Mouse (Mus musculus) neural tube, embryonic 11.5 days (tissue): ENCODE data around the gene Cel. TPM values are rescaled to one million over a fixed set of nuclear protein-coding genes. Genes with fewer than 3 reads are reported as not detected.

Experiments used
- ATAC-seq: fragments of 200-750 bp; cut with Nextera tagmentation; 2 replicates; pipeline ENCODE4 v1.8.0; 2017; ENCODE audit warnings: moderate number of reproducible peaks, mild to moderate bottlenecking, moderate TSS enrichment, moderate library complexity; ENCODE audit not compliant: insufficient read depth, low FRiP score, low TSS enrichment
- DNase-seq: peaks from one replicate; pipeline ENCODE4 v3.0.0-alpha.2; 2015; ENCODE audit warnings: low spot score
- H3K27ac ChIP-seq: fragments of 300-500 bp; sonication (generic); 2 replicates; pipeline ENCODE4 v1.5.1; 2014; ENCODE audit warnings: low read depth, mild to moderate bottlenecking, low read length
- H3K27me3 ChIP-seq: fragments of 300-500 bp; sonication (generic); 2 replicates; pipeline ENCODE4 v1.6.1; 2014; ENCODE audit warnings: mild to moderate bottlenecking, low read length, mixed read lengths; ENCODE audit not compliant: control insufficient read depth, insufficient read depth
- H3K36me3 ChIP-seq: fragments of 300-500 bp; sonication (generic); 2 replicates; pipeline ENCODE4 v1.6.1; 2014; ENCODE audit warnings: mild to moderate bottlenecking, low read length, moderate library complexity, mixed read lengths; ENCODE audit not compliant: control insufficient read depth, insufficient read depth
- H3K4me1 ChIP-seq: fragments of 300-500 bp; sonication (generic); 2 replicates; pipeline ENCODE4 v1.6.1; 2014; ENCODE audit warnings: low read length, mixed read lengths; ENCODE audit not compliant: control insufficient read depth, insufficient read depth
- H3K4me2 ChIP-seq: fragments of 300-500 bp; sonication (generic); 2 replicates; pipeline ENCODE4 v1.6.1; 2014; ENCODE audit warnings: low read depth, mild to moderate bottlenecking, moderate library complexity
- H3K4me3 ChIP-seq: fragments of 300-500 bp; sonication (generic); 2 replicates; pipeline ENCODE4 v1.5.1; 2014; ENCODE audit warnings: low read depth, low read length
- H3K9ac ChIP-seq: fragments of 300-500 bp; sonication (generic); 2 replicates; pipeline ENCODE4 v1.6.1; 2014; ENCODE audit warnings: mild to moderate bottlenecking, low read length
- H3K9me3 ChIP-seq: fragments of 300-500 bp; sonication (generic); 2 replicates; pipeline ENCODE4 v1.6.1; 2016; ENCODE audit warnings: low read length; ENCODE audit not compliant: control insufficient read depth
- WGBS: fragments of 180-500 bp; shearing (Covaris S2); extraction: QIAGEN DNeasy Blood & Tissue Kit; methylation state at CpG from one replicate; pipeline ENCODE4 v1.1.7; 2014; 5-methylcytosine and 5-hydroxymethylcytosine counted together
- polyA plus RNA-seq: library from polyadenylated mRNA; unstranded; fragments of >200 nt; fragmentation: Nextera tagmentation; extraction: Ambion mirVana; gene quantifications from 2 replicates; pipeline ENCODE4 v1.2.1, GENCODE M21; 2014

Gene Cel
- polyA plus RNA-seq, 1 experiment from 2014 or later = not detected

- Histone ChIP-seq H3K36me3 (no peaks in the 10 kb centered on the region), H3K27ac (no peak overlapping the region), H3K4me1 (peaks cover 41% of the 10 kb centered on the region), H3K4me2 (no peak overlapping the region), H3K4me3 (no peak overlapping the region), H3K27me3 (no peaks in the 10 kb centered on the region), H3K9ac (no peak overlapping the region), H3K9me3 (no peaks in the 10 kb centered on the region)
- no peak for ATAC-seq
- DNase-seq = no peak
- WGBS = 81% methylated on average over 4 of the region's 4 CpGs
These were observed 33.3 kb downstream of the Cel start for GRCm38 (mm10) chr2:28529856-28530255.

GRCm38 (mm10) chr2:28528354-28528730 is 34.9 kb downstream of the Cel start:
- ATAC-seq = no peak
- Histone ChIP-seq H3K36me3 (no peaks in the 10 kb centered on the region), H3K4me1 (peaks cover 35% of the 10 kb centered on the region), H3K4me3 (no peak overlapping the region), H3K9me3 (no peaks in the 10 kb centered on the region), H3K27me3 (no peaks in the 10 kb centered on the region), H3K27ac (no peak overlapping the region), H3K9ac (no peak overlapping the region), H3K4me2 (no peak overlapping the region)
- DNase-seq = no peak
- WGBS = 88% methylated on average over 7 of the region's 7 CpGs

GRCm38 (mm10) chr2:28527436-28528353 is 35.5 kb downstream of the Cel start:
- H3K9me3 ChIP-seq = no peaks in the 10 kb centered on the region
- no peaks in the 10 kb centered on the region for H3K27me3 ChIP-seq
- peaks cover 29% of the 10 kb centered on the region for H3K4me1 ChIP-seq
- no peak overlapping the region for H3K27ac ChIP-seq
- no peak overlapping the region for H3K4me2 ChIP-seq
- 89% methylated on average over 20 of the region's 20 CpGs for WGBS
- H3K9ac ChIP-seq = no peak overlapping the region
- DNase-seq (no peak), ATAC-seq (no peak)
- no peak overlapping the region for H3K4me3 ChIP-seq
- H3K36me3 ChIP-seq = no peaks in the 10 kb centered on the region

GRCm38 (mm10) chr2:28525943-28526876 is 37.0 kb downstream of the Cel start:
- Histone ChIP-seq H3K27me3 (no peaks in the 10 kb centered on the region), H3K9ac (peak overlapping the region; percentile 48), H3K9me3 (no peaks in the 10 kb centered on the region), H3K36me3 (no peaks in the 10 kb centered on the region), H3K27ac (peak overlapping the region; percentile 88), H3K4me3 (no peak overlapping the region), H3K4me2 (no peak overlapping the region), H3K4me1 (peaks cover 27% of the 10 kb centered on the region)
- 36% methylated on average over 12 of the region's 12 CpGs for WGBS
- no peak for ATAC-seq
- DNase-seq = no peak

- H3K4me2 ChIP-seq = 0 out of 2 replicates have a peak overlapping the region, but pooled peaks have one; percentile 24
These were observed 37.8 kb downstream of the Cel start for GRCm38 (mm10) chr2:28525219-28525942.

GRCm38 (mm10) chr2:28524406-28524805 is 38.8 kb downstream of the Cel start:
- H3K27ac ChIP-seq = peak overlapping the region; percentile 88; the same call in 1 of the 2 replicates
- WGBS = 87% methylated on average over 10 of the region's 10 CpGs

More at GRCm38 (mm10) chr2:28525219-28525942, 37.8 kb downstream of the Cel start:
- DNase-seq (peak; percentile 74), ATAC-seq (peak; percentile 86)
- Histone ChIP-seq H3K27ac (peak overlapping the region; percentile 88), H3K9ac (peak overlapping the region; percentile 48), H3K4me1 (peaks cover 27% of the 10 kb centered on the region), H3K27me3 (no peaks in the 10 kb centered on the region), H3K4me3 (no peak overlapping the region), H3K36me3 (no peaks in the 10 kb centered on the region), H3K9me3 (no peaks in the 10 kb centered on the region)
- 23% methylated on average over 11 of the region's 11 CpGs for WGBS

GRCm38 (mm10) chr2:28523643-28524117 is 39.5 kb downstream of the Cel start:
- ATAC-seq (peak; percentile 51), DNase-seq (no peak)
- Histone ChIP-seq H3K4me3 (no peak overlapping the region), H3K36me3 (no peaks in the 10 kb centered on the region), H3K27ac (0 out of 2 replicates have a peak overlapping the region, but pooled peaks have one; percentile 35), H3K9me3 (no peaks in the 10 kb centered on the region), H3K4me2 (no peak overlapping the region), H3K4me1 (peaks cover 27% of the 10 kb centered on the region), H3K27me3 (no peaks in the 10 kb centered on the region), H3K9ac (no peak overlapping the region)
- WGBS = 12% methylated on average over 5 of the region's 5 CpGs

More at GRCm38 (mm10) chr2:28524406-28524805, 38.8 kb downstream of the Cel start:
- Histone ChIP-seq H3K27me3 (no peaks in the 10 kb centered on the region), H3K36me3 (no peaks in the 10 kb centered on the region), H3K9ac (no peak overlapping the region), H3K9me3 (no peaks in the 10 kb centered on the region), H3K4me3 (no peak overlapping the region), H3K4me1 (peaks cover 27% of the 10 kb centered on the region), H3K4me2 (no peak overlapping the region)
- DNase-seq = no peak
- ATAC-seq = no peak

GRCm38 (mm10) chr2:28522166-28522565 is 41.0 kb downstream of the Cel start:
- Histone ChIP-seq H3K9me3 (no peaks in the 10 kb centered on the region), H3K4me2 (no peak overlapping the region), H3K9ac (no peak overlapping the region), H3K27ac (no peak overlapping the region), H3K27me3 (no peaks in the 10 kb centered on the region), H3K4me3 (no peak overlapping the region), H3K4me1 (peaks cover 27% of the 10 kb centered on the region), H3K36me3 (no peaks in the 10 kb centered on the region)
- WGBS = 91% methylated on average over 4 of the region's 4 CpGs
- no peak for DNase-seq
- ATAC-seq = no peak
